Comparison of ENCODE assay signal across 13 mouse cellular contexts in the genomic region with DNA sequence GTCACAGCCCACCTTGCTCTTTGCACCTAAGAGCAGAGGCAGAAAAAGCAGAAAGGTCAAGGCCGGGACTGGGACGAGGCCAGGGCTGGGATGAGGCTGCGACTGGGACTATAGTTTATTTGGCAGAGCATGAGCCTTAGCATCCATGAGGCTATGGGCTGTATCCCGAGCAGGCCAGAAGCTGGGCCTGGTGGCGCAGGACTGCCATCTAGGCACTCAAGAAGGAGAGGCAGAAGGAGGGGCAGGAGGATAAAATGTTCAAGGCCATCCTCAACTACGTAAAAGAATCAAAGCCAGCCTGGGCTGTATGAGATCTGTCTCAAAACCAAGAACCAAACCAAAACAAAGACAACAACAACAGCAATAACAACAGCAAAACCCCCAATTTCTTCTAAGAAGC. TPM values are rescaled to one million over a fixed set of nuclear protein-coding genes. Genes with fewer than 3 reads are reported as not detected.
A peak's percentile ranks its signal among the peaks of the same experiment; 100 is the strongest.
DNase-seq lines count a peak whose midpoint lies in the region; ATAC-seq lines count a peak whose summit lies in the region.
"Had no signal": no experiment of that assay in that cellular context is flagged by ENCODE, and none has a peak within 500 bp of the region (broad histone marks: within the 10 kb centered on the region; RNA-seq: fewer than 3 reads in every experiment).

No protein-coding gene starts in this region.

- no peak overlapping the region for H3K4me2 ChIP-seq in heart, embryonic 11.5 days
- H3K4me2 ChIP-seq in lung, embryonic 15.5 days = no peak overlapping the region
- H3K4me2 ChIP-seq in embryonic facial prominence, embryonic 12.5 days (replicated peaks) = no peak overlapping the region
- H3K4me2 ChIP-seq: forebrain, embryonic 15.5 days; hindbrain, embryonic 15.5 days had no signal

- H3K36me3 ChIP-seq in heart, embryonic 11.5 days (ENCODE audit: control insufficient read depth, insufficient read depth, low read length) = no peaks in the 10 kb centered on the region
- peaks cover 62% of the 10 kb centered on the region for H3K36me3 ChIP-seq in lung, embryonic 15.5 days
- peaks cover 26% of the 10 kb centered on the region for H3K36me3 ChIP-seq in embryonic facial prominence, embryonic 12.5 days
- peaks cover 59% of the 10 kb centered on the region for H3K36me3 ChIP-seq in macrophage (ENCODE audit: inconsistent target)
- H3K36me3 ChIP-seq: forebrain, embryonic 15.5 days; hindbrain, embryonic 15.5 days had no signal

- no peak overlapping the region for H3K4me3 ChIP-seq in heart, embryonic 11.5 days (ENCODE audit: low read depth, low read length)
- no peak overlapping the region for H3K4me3 ChIP-seq in lung, embryonic 15.5 days
- no peak overlapping the region for H3K4me3 ChIP-seq in embryonic facial prominence, embryonic 12.5 days
- no peak overlapping the region for H3K4me3 ChIP-seq in macrophage (ENCODE audit: inconsistent target)
- H3K4me3 ChIP-seq: forebrain, embryonic 15.5 days; hindbrain, embryonic 15.5 days had no signal

- no peaks in the 10 kb centered on the region for H3K79me2 ChIP-seq in macrophage (ENCODE audit: inconsistent target)

- H3K9me3 ChIP-seq in heart, embryonic 11.5 days (replicated peaks; ENCODE audit: control insufficient read depth, low read length) = no peaks in the 10 kb centered on the region
- no peaks in the 10 kb centered on the region for H3K9me3 ChIP-seq in lung, embryonic 15.5 days
- no peaks in the 10 kb centered on the region for H3K9me3 ChIP-seq in embryonic facial prominence, embryonic 12.5 days
- H3K9me3 ChIP-seq: forebrain, embryonic 15.5 days; hindbrain, embryonic 15.5 days had no signal

- WGBS in heart, embryonic 11.5 days (ENCODE audit: insufficient replicate concordance) = 76% methylated on average over 6 of the region's 6 CpGs
- WGBS in lung, embryonic 15.5 days = 61% methylated on average over 6 of the region's 6 CpGs
- 64% methylated on average over 6 of the region's 6 CpGs for WGBS in embryonic facial prominence, embryonic 12.5 days
- 86% methylated on average over 6 of the region's 6 CpGs for WGBS in macrophage (ENCODE audit: missing documents)

- no peak for DNase-seq in heart, postnatal 4 days
- DNase-seq in lung, postnatal 10 days = no peak
- no peak for DNase-seq in ovary, adult 18-20 months (ENCODE audit: low spot score)
- no peak for DNase-seq in layer of hippocampus, adult 9-11 months
- DNase-seq: adrenal gland, adult 8-10 months; cerebellum, postnatal 10 days had no signal

- 0 out of 2 replicates have a peak overlapping the region, but pooled peaks have one; percentile 73 for H3K27ac ChIP-seq in heart, embryonic 11.5 days (ENCODE audit: low read depth, low read length)
- peak overlapping the region; percentile 76 for H3K27ac ChIP-seq in lung, embryonic 15.5 days
- H3K27ac ChIP-seq in embryonic facial prominence, embryonic 12.5 days = peak overlapping the region; percentile 77
- H3K27ac ChIP-seq in macrophage = peak overlapping the region; percentile 48; the same call in 1 of the 2 replicates
- H3K27ac ChIP-seq: forebrain, embryonic 15.5 days; hindbrain, embryonic 15.5 days; liver, embryonic 14.5 days had no signal

- no peak overlapping the region for H3K9ac ChIP-seq in heart, embryonic 11.5 days (ENCODE audit: low read depth, low read length)
- no peak overlapping the region for H3K9ac ChIP-seq in lung, embryonic 15.5 days
- H3K9ac ChIP-seq in embryonic facial prominence, embryonic 12.5 days = no peak overlapping the region
- H3K9ac ChIP-seq: forebrain, embryonic 15.5 days; hindbrain, embryonic 15.5 days; liver, embryonic 14.5 days had no signal

- no peaks in the 10 kb centered on the region for H3K27me3 ChIP-seq in heart, embryonic 11.5 days (ENCODE audit: control insufficient read depth, insufficient read depth, low read length)
- no peaks in the 10 kb centered on the region for H3K27me3 ChIP-seq in lung, embryonic 15.5 days
- no peaks in the 10 kb centered on the region for H3K27me3 ChIP-seq in embryonic facial prominence, embryonic 12.5 days
- H3K27me3 ChIP-seq: forebrain, embryonic 15.5 days; hindbrain, embryonic 15.5 days had no signal

- ATAC-seq in heart, embryonic 11.5 days (replicated peaks; ENCODE audit: insufficient number of reproducible peaks, low FRiP score, low TSS enrichment) = peak; percentile 11; the same call in 1 of the 2 replicates
- ATAC-seq in lung, embryonic 15.5 days (ENCODE audit: borderline replicate concordance, extremely low read depth, low FRiP score, low TSS enrichment) = peak; percentile 36; the same call in 1 of the 2 replicates
- 0 out of 2 replicates have a peak, but pooled peaks have one; percentile 43 for ATAC-seq in embryonic facial prominence, embryonic 12.5 days (ENCODE audit: insufficient number of reproducible peaks, insufficient read depth, low FRiP score, low TSS enrichment)
- ATAC-seq: forebrain, embryonic 15.5 days had no signal

- H3K4me1 ChIP-seq in heart, embryonic 11.5 days (ENCODE audit: control insufficient read depth, insufficient read depth, low read length) = peaks cover 7% of the 10 kb centered on the region; the same call in 1 of the 2 replicates
- H3K4me1 ChIP-seq in lung, embryonic 15.5 days = peaks cover 41% of the 10 kb centered on the region
- peaks cover 34% of the 10 kb centered on the region for H3K4me1 ChIP-seq in embryonic facial prominence, embryonic 12.5 days

RNA-seq across cellular contexts. Expression of a gene that starts 52.6 kb away (rescaled TPM):
- polyA plus RNA-seq in heart, embryonic 11.5 days (2014; fragmentation: Nextera tagmentation; extraction: Ambion mirVana) = 12.4 and 13.8 TPM in 2 replicates
- 10 to 100 TPM; 59.7 to 59.9 TPM for total RNA-seq in heart, postnatal 4 days (2021)
- polyA plus RNA-seq in lung, embryonic 15.5 days (2015; fragmentation: Nextera tagmentation; extraction: Ambion mirVana) = 51.4 and 53.1 TPM in 2 replicates
- polyA plus RNA-seq in embryonic facial prominence, embryonic 12.5 days (2016; fragmentation: Nextera tagmentation; extraction: Ambion mirVana) = 27.4 and 28.7 TPM in 2 replicates
- 10 to 100 TPM; 15.9 to 41.2 (median 29.0) TPM for total RNA-seq in macrophage (2018; cell fraction: chromatin; rRNA removed)
- total RNA-seq in macrophage (2018; cell fraction: cytosol; rRNA removed) = 100 to 1,000 TPM in 14 of 26 experiments, 10 to 100 TPM in 12; 65.6 to 133 (median 103) TPM
- 100 to 1,000 TPM in 6 of 26 experiments, 10 to 100 TPM in 20; 35.9 to 112 (median 82.4) TPM for total RNA-seq in macrophage (2018; cell fraction: nucleus; rRNA removed)
- polyA plus RNA-seq in macrophage (2018) = 69.5 to 93.5 TPM (median 80.3 TPM) in 3 replicates
